Mouse (Mus musculus): ENCODE measurements at regions not wholly inside any gene's neighbourhood (a gene's known extent, or its start where the extent isn't known, plus 50 kb on each side); places are given as distances from the start of the nearest gene placed in this dataset.

- DNase-seq = no peak
These were observed 147.4 kb downstream of the Dmrta2 start for GRCm38 (mm10) chr4:110125067-110125784.

- DNase-seq = no peak
These were observed 150.2 kb downstream of the Dmrta2 start for GRCm38 (mm10) chr4:110127941-110128520.

- DNase-seq = peak; percentile 45
These were observed 151.1 kb downstream of the Dmrta2 start for GRCm38 (mm10) chr4:110128918-110129317.

- DNase-seq = no peak
These were observed 151.7 kb downstream of the Dmrta2 start for GRCm38 (mm10) chr4:110129518-110129917.

- DNase-seq = no peak
These were observed 154.2 kb downstream of the Dmrta2 start for GRCm38 (mm10) chr4:110132061-110132460.

- no peak for DNase-seq
These were observed 156.2 kb downstream of the Dmrta2 start for GRCm38 (mm10) chr4:110134036-110134435.

GRCm38 (mm10) chr4:110145229-110145628 is 167.4 kb downstream of the Dmrta2 start:
- DNase-seq = no peak

- peak; percentile 10 for DNase-seq
These were observed 174.5 kb downstream of the Dmrta2 start for GRCm38 (mm10) chr4:110152103-110152946.
